ENCODE assay signal across 1 mouse cellular context in the genomic region with DNA sequence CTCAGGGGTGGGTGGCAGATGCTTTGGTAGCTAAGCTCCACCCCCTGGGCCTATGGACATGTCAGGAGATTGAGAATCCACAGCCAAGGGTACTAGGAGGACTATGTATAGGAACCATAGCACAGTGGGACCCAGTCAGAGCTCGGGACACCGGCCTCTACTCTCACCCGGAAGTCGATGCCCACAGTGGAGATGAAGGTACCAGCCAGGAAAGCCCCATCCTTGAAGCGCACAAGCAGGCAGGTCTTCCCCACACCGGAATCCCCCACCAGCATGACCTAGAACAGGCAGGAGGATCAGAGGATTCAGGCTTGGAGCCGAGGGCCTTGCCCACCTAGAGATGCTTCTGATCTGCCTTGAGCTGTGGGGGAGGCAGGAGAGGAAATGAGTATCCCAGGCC.
TF ChIP-seq lines count a peak whose summit lies in the region.

No protein-coding gene starts in this region.

TF ChIP-seq in CH12.LX, 34 proteins besides CTCF, POLR2A, EP300 and RAD21:
- TF ChIP-seq ZNF384 (IDR thresholded peaks at IDR 0.05; ENCODE audit: low read depth, low read length) = no peak
- no peak for TF ChIP-seq MAX (IDR thresholded peaks at IDR 0.05; ENCODE audit: low read length)
- TF ChIP-seq MAZ (IDR thresholded peaks at IDR 0.05; ENCODE audit: low read depth, low read length) = no peak
- TF ChIP-seq GABPA (IDR thresholded peaks at IDR 0.05; ENCODE audit: insufficient replicate concordance, low read depth, low read length) = no peak
- no peak for TF ChIP-seq MXI1 (IDR thresholded peaks at IDR 0.05; ENCODE audit: low read depth, low read length)
- no peak for TF ChIP-seq ZKSCAN1 (IDR thresholded peaks at IDR 0.05; ENCODE audit: borderline replicate concordance, low read depth, low read length)
- TF ChIP-seq UBTF (IDR thresholded peaks at IDR 0.05; ENCODE audit: low read depth, low read length) = no peak
- TF ChIP-seq SMC3 (IDR thresholded peaks at IDR 0.05; ENCODE audit: low read depth, low read length) = no peak
- no peak for TF ChIP-seq SIN3A (IDR thresholded peaks at IDR 0.05; ENCODE audit: low read length)
- peak; percentile 60 for TF ChIP-seq ELF1 (IDR thresholded peaks at IDR 0.05; ENCODE audit: low read depth, low read length)
- TF ChIP-seq CHD2 (IDR thresholded peaks at IDR 0.05; ENCODE audit: low read length) = 0 out of 2 replicates have a peak, but pooled peaks have one; percentile 22
- no peak for TF ChIP-seq PAX5 (IDR thresholded peaks at IDR 0.05; ENCODE audit: low read length)
- TF ChIP-seq USF1 (IDR thresholded peaks at IDR 0.05; ENCODE audit: low read depth, low read length) = no peak
- no peak for TF ChIP-seq NRF1 (IDR thresholded peaks at IDR 0.05; ENCODE audit: low read depth, low read length)
- TF ChIP-seq E2F4 (IDR thresholded peaks at IDR 0.05; ENCODE audit: insufficient replicate concordance, low read depth, low read length) = no peak
- TF ChIP-seq IRF4 (IDR thresholded peaks at IDR 0.05; ENCODE audit: low read depth, low read length) = no peak
- TF ChIP-seq ETS1 (conservative IDR thresholded peaks at IDR 0.05; ENCODE audit: low read depth, low read length) = no peak
- TF ChIP-seq CHD1 (IDR thresholded peaks at IDR 0.05; ENCODE audit: low read depth, low read length) = no peak
- TF ChIP-seq ZMIZ1 (IDR thresholded peaks at IDR 0.05; ENCODE audit: low read depth, low read length) = 0 out of 2 replicates have a peak, but pooled peaks have one; percentile 31
- TF ChIP-seq JUN (IDR thresholded peaks at IDR 0.05; ENCODE audit: insufficient read depth, low read depth, low read length) = no peak
- no peak for TF ChIP-seq POLR2AphosphoS2 (IDR thresholded peaks at IDR 0.05; ENCODE audit: low read depth, low read length)
- no peak for TF ChIP-seq ZC3H11A (IDR thresholded peaks at IDR 0.05; ENCODE audit: low read depth, low read length)
- TF ChIP-seq RCOR1 (conservative IDR thresholded peaks at IDR 0.05; ENCODE audit: low read depth, low read length) = no peak
